Mouse (Mus musculus): ENCODE results near the gene Gpr89. TPM values are rescaled to one million over a fixed set of nuclear protein-coding genes. Genes with fewer than 3 reads are reported as not detected.
A peak's percentile ranks its signal among the peaks of the same experiment; 100 is the strongest.

Gene Gpr89
- total RNA-seq, 1 experiment from 2014 or later = 12.8 TPM

DNA sequence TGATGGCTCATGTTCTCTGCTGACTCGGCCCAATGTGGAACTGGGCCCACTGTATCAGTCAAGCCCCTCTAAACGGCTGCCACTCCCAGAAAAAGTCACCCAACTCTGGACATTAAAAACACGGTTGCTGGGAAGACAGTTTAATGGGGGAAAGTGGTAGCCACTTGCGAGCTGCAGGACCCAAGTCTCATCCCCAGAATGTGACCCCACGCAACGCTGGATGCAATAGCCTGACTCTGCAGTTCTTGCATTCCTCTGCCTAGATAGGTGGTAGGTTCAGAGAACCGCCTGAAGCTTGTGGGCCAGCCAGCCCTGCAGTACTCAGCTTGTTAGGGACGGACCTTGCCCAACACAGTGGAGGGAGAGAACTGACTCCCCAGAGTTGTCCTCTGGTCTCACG is 25.6 kb downstream of the Gpr89 start:
- no peak for ATAC-seq (replicated peaks in 1 of 2; ENCODE audit: insufficient read depth in 1 of 2, low FRiP score in 2 of 2, low TSS enrichment in 1 of 2, low read depth in 1 of 2, poor library complexity in 2 of 2, severe bottlenecking in 2 of 2)

DNA sequence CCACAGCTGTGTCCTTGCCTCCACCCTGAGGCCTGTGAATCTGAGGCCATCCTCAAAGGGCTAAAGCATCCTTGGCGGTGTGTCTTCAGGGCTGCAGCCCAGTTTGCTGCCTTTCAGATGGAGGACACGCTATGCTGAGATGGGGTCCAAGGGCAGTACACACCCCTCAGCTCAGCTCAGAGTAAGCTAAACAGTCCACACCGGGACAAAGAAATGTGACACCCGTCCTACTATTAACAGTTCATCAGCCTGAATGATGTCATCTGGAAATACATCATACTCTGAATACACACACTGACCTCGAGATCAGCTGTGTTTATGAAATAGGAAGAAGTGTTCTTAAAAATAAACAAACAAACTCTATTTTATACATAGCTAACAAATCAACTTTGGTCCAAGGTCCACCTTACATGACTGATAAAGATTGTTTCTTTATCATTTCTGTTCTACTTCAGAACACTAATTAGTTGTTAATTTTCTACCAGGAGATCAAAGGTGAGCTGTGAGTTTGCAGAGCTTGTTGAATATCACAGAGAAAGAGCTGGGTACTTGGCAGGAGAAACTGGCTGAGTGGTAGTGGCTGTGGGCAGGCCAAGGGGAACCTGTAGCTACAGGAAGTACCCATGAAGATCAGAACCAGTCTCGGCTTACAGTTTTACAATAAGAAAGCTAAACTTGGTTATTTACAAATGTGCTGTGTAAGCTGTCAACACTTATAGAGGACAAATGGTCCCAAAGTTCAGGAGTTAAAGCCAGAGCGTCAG is 30.2 kb downstream of the Gpr89 start:
- ATAC-seq (replicated peaks in 1 of 2; ENCODE audit: insufficient read depth in 1 of 2, low FRiP score in 2 of 2, low TSS enrichment in 1 of 2, low read depth in 1 of 2, poor library complexity in 2 of 2, severe bottlenecking in 2 of 2) = no peak

DNA sequence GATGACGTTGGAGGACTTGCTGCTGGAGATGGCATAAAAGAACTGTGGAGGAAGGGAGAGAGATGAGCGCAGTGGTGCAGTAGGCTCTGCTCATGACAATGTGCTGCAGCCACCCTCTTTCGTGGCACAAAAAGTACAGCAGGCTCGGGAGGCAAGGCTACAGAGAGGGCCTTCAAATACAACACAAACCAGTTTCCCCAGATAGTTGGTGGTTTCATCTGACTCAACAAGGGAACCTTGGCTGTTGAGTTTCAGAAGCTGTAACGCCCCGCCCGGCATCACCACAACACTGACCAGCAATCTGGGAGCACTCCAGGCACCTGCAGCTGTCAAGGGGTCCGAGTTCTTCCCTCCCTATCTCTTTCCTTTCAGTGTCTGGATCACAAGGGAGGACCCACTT is 32.6 kb downstream of the Gpr89 start:
- ATAC-seq (replicated peaks in 1 of 2; ENCODE audit: insufficient read depth in 1 of 2, low FRiP score in 2 of 2, low TSS enrichment in 1 of 2, low read depth in 1 of 2, poor library complexity in 2 of 2, severe bottlenecking in 2 of 2) = no peak

DNA sequence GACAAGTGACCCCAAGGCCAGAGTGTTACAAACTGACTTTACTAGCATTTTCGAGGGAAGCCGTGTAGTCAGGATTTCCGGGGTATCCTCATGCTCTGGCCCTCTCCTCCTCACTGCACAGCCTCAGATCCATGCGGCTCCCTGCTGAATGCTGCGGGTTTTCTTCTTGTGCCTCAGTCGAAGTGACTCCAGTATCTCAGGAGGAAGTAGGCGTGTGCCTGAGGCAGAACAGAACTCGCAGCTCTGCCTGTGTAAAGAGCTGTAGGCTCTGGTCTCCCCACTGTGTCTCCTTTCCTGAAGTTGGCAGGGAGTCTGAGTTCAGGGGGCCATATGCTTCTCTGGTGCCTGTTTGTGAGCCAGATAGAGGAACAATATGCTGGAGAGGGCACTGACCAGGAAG is 34.1 kb downstream of the Gpr89 start:
- no peak for ATAC-seq (replicated peaks in 1 of 2; ENCODE audit: insufficient read depth in 1 of 2, low FRiP score in 2 of 2, low TSS enrichment in 1 of 2, low read depth in 1 of 2, poor library complexity in 2 of 2, severe bottlenecking in 2 of 2)

DNA sequence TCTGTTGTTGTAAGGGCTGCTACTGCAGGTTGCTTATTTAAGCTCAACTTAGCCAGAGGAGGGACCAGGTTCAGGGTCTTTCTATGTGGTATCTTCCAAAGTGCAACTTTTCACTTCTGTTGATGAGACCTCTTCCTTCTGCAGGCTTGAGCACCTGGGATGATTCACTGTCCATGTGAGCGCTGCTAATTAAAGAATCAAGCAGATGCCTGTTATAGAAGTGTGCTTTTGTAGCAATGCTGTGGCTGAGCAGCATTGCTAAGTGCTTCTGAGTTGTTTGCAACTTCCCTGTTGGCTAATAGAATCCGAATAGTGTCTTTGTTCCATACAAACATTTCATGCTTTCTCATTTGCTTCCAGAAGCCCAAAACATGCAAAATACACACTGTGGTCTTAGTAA is 34.9 kb downstream of the Gpr89 start:
- no peak for ATAC-seq (replicated peaks in 1 of 2; ENCODE audit: insufficient read depth in 1 of 2, low FRiP score in 2 of 2, low TSS enrichment in 1 of 2, low read depth in 1 of 2, poor library complexity in 2 of 2, severe bottlenecking in 2 of 2)

DNA sequence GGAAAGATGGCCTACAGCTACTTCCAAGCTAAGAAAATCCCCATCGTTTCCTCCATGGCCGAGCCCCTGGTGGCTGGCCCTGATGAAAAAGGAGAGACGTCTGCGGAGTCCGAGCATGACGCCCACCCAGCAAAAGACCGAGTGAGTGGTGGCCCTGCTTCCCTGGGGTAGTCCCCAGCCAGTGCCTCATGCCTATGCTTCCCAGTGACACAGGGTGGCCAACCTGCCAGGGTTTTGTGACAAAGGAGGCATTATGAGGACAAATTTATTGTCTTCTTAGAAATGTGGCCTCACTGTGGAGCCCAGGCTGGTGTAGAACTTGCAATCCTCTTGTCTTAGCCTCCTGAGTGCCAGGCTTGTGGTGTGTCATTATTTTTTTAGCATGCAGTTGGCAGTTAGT is 36.1 kb downstream of the Gpr89 start:
- ATAC-seq (replicated peaks in 1 of 2; ENCODE audit: insufficient read depth in 1 of 2, low FRiP score in 2 of 2, low TSS enrichment in 1 of 2, low read depth in 1 of 2, poor library complexity in 2 of 2, severe bottlenecking in 2 of 2) = no peak

DNA sequence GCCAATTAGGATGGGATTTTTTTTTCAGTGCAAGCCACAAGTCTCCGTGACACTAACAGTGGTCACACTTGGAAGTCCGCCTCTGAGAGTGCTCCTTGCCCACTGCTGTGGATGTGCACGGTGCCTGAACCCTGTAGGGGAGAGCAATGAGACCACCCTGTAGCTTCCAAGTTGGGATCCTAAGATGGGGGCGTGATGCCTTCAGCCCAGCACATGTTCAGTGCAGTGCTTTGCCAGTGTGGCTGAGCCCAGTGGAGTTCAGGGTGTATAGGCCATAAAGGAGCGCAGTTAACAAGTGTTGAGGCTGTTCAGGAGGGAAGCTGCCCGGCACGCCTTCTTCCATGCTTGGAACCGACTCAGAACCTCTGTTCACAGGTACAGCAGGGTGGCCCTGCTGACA is 36.6 kb downstream of the Gpr89 start:
- ATAC-seq (replicated peaks in 1 of 2; ENCODE audit: insufficient read depth in 1 of 2, low FRiP score in 2 of 2, low TSS enrichment in 1 of 2, low read depth in 1 of 2, poor library complexity in 2 of 2, severe bottlenecking in 2 of 2) = no peak

DNA sequence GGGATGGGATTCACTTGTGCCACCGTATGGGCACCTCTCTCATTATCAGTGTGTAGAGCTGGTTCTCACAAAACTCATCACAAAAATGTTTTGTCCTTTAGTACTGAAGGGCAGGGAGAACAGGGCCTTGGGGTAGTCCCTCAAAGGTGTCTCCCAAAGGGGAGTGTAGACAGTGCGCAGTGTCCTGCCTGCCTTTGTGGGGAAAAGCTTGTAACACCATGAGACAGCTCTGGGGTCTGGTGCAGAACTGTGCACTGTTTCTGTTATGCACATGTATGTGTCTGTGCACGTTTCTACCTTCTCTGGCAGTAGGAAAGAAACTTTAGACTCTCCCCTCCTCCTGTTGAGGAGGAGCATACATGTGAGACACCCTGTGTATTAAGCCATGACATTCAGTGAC is 37.3 kb downstream of the Gpr89 start:
- no peak for ATAC-seq (replicated peaks in 1 of 2; ENCODE audit: insufficient read depth in 1 of 2, low FRiP score in 2 of 2, low TSS enrichment in 1 of 2, low read depth in 1 of 2, poor library complexity in 2 of 2, severe bottlenecking in 2 of 2)

DNA sequence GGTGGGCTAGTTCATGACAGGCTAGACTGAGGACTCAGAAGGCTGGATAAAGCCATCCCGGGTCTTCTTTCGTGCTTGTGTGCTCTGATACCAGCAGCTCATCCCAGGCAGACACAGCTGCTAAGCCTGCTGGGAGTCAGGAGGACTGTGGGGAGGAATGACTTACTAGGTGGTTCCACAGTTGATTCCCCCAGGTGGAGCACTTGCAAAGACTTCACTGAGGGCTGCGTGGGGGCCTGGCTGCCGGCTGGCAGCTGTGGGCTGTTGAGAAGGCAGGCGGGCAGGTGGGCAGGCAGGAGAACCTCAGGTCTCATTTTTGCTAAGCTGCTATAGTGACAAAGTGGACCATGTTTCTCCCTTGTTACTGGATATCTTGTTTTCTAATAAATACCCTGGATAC is 44.6 kb downstream of the Gpr89 start:
- ATAC-seq (replicated peaks in 1 of 2; ENCODE audit: insufficient read depth in 1 of 2, low FRiP score in 2 of 2, low TSS enrichment in 1 of 2, low read depth in 1 of 2, poor library complexity in 2 of 2, severe bottlenecking in 2 of 2) = no peak

DNA sequence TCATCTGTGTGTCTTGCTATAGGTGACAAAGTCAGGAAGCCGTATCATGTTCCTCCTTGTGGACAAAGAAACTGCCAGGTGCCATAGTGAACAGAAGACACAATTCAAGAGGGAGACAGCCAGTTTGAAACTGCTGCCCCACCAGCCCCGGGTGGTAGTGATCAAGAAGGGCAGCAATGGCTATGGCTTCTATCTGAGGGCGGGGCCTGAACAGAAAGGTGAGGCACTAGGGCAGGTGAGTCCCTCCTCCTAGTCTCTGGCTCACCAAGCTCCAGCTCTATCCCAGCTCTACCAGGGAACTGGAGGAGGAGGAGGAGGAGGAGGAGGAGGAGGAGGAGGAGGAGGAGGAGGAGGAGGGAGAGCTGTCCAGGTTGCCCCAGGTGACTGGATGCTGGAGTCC is 49.3 kb downstream of the Gpr89 start:
- ATAC-seq (replicated peaks in 1 of 2; ENCODE audit: insufficient read depth in 1 of 2, low FRiP score in 2 of 2, low TSS enrichment in 1 of 2, low read depth in 1 of 2, poor library complexity in 2 of 2, severe bottlenecking in 2 of 2) = no peak

DNA sequence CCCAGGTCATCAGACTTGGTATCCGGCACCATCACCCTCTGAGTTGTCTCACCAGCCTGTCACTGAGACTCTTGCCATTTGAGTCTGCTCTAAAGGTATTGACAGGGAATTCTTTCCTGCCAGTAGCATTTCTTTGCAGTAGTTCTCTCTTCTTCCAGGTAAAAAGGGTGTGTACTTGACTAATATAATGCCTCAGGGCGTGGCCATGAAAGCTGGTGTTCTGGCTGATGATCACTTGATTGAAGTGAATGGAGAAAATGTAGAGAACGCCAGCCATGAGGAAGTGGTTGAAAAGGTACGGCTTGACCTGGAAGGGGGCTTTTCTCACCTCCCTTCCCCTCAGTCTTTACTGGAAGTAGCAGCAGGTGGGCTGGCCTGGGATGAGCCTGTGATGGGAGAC is 50.8 kb downstream of the Gpr89 start:
- ATAC-seq (replicated peaks in 1 of 2; ENCODE audit: insufficient read depth in 1 of 2, low FRiP score in 2 of 2, low TSS enrichment in 1 of 2, low read depth in 1 of 2, poor library complexity in 2 of 2, severe bottlenecking in 2 of 2) = no peak

DNA sequence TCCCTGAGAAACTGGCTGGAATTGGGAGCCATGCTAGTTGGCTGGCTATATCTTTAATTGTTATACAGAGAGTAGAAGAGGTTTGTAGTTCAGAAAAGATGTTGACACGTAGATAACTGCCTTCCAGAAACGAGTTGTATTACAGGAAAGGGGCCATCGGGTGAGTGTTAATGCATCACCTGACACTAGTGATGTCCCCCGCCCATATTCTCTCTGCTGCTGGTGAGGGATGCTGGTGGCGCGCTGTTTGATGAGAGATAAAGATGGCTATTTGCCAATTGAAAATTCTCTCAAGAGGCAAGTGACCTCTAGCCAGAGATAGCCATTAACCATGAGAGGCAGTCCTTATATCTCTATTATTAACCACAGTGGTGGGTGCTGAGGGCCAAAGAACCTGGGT is 52.6 kb downstream of the Gpr89 start:
- ATAC-seq (replicated peaks in 1 of 2; ENCODE audit: insufficient read depth in 1 of 2, low FRiP score in 2 of 2, low TSS enrichment in 1 of 2, low read depth in 1 of 2, poor library complexity in 2 of 2, severe bottlenecking in 2 of 2) = no peak

DNA sequence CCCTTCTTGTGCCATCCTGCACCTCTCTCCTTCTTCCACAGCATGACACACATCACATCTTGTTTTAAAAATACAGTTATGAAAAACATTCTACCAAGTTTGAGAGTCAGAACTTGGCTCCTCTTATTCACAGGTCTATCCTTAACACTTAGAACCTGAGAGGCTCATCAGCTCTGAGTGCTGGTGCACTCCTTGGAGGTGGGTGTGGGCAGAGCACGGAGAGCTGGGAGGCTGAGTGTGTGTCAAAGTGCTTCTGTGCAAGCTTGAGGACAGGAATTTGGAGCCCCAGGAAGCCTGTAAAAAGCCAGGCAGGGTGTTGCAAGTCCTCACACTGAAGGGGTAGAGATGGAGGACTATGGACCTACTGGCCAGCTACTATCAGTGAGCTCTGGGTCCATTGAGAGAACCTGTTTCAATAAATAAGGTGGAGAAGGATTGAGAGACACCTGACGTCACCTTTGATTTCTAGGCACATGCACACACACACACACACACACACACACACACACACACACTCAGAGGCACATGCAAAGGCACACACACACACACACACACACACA is 55.9 kb downstream of the Gpr89 start:
- no peak for ATAC-seq (replicated peaks in 1 of 2; ENCODE audit: insufficient read depth in 1 of 2, low FRiP score in 2 of 2, low TSS enrichment in 1 of 2, low read depth in 1 of 2, poor library complexity in 2 of 2, severe bottlenecking in 2 of 2)

DNA sequence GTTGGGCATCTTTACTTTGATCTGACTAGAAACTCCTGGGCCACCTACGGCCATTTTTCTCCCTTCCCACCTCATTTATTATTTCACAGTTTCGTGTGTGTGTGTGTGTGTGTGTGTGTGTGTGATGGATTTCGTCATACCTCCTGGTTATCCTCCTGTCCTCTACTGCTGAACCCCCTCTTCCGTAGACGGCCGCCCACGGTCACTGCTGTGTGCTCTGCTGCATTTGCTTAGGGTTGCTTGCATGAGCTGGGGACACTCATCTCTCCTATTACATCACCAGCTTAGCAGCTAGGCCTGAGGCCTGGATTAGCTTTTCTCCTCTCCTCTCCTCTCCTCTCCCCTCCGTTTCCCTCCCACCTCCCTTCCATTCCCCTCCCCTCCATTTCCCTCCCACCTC is 56.7 kb downstream of the Gpr89 start:
- ATAC-seq (replicated peaks in 1 of 2; ENCODE audit: insufficient read depth in 1 of 2, low FRiP score in 2 of 2, low TSS enrichment in 1 of 2, low read depth in 1 of 2, poor library complexity in 2 of 2, severe bottlenecking in 2 of 2) = no peak

DNA sequence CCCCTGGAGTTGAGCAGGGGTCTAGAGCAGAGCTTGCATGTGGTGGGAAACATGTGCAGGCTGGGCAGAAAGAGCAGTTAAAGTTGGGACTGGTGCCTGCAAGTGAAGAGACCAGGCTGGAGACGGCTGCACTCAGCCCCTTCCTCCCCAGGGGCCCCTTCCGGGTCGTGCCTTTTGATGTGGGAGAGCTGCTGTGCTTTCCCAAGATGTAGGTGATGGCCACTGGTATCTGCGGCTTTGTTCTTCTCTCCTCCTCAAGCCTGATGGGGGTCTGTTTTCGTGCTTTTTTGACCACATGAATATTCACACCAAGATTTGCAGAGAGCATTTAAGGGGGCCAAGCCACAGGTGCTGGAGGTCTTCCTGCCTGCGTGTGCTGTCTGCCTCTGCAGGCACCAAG is 57.5 kb downstream of the Gpr89 start:
- ATAC-seq (replicated peaks in 1 of 2; ENCODE audit: insufficient read depth in 1 of 2, low FRiP score in 2 of 2, low TSS enrichment in 1 of 2, low read depth in 1 of 2, poor library complexity in 2 of 2, severe bottlenecking in 2 of 2) = peak; percentile 43 to 53; a peak in 3 of 4 replicates

DNA sequence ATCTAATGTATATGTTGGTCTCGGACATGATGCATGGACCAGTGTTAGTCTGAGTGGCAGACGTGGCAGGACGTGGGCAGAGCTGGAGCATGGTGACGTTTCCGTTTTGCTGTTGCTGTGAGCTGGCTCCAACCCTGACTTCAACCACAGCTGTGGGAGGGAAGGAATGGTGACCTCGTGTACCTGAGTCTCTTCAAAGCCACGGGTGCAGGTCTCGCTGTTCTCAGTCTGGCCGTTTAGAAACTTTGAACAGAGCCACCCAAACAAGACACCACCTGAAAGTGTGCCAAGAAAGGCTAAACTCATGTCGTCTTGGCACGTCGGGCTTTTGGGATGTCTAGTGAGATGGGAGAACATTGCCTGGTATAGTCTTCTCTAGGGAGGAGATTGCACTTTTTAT is 58.2 kb downstream of the Gpr89 start:
- ATAC-seq (replicated peaks in 1 of 2; ENCODE audit: insufficient read depth in 1 of 2, low FRiP score in 2 of 2, low TSS enrichment in 1 of 2, low read depth in 1 of 2, poor library complexity in 2 of 2, severe bottlenecking in 2 of 2) = 0 out of 4 replicates have a peak, but pooled peaks of 1 of the 2 experiments have one; percentile 45

DNA sequence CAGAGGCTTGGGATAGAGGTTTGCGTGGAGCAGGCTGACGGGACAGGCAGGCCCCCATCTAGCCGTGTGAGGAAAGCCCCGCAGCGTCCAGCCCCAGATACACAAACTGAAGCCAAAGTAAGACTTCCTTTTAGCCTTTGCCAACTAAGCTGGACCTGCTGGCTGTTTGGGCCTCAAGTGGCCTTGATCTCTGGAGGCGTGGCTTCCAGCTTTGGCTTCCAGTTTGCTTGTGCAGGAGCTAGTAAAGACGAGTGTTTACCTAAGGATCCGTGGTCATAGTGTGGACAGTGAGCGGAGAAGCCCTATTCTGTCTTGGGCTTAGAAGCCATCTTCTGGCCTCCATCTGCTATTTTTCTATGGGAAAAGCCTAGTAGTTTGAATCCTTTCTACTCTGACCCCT is 59.3 kb downstream of the Gpr89 start:
- ATAC-seq (replicated peaks in 1 of 2; ENCODE audit: insufficient read depth in 1 of 2, low FRiP score in 2 of 2, low TSS enrichment in 1 of 2, low read depth in 1 of 2, poor library complexity in 2 of 2, severe bottlenecking in 2 of 2) = no peak

DNA sequence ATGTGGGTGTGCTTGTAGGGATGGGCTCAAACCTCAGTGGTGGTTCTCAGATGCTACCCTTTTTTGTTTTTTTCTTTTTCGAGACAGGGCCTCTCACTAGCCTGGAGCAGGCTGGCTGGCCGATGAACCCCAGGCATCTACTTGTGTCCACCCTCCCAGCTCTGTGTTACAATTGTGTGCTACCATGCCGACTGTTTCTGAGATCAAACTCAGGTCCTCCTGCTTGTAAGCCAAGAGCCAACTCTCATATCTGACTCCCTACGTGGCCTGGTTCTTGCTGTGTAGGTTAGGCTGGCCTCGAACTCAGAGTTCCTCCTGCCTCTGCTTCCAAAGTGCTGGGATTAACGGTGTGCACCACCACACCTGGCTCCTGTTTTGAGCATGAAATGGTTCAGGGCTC is 60.0 kb downstream of the Gpr89 start:
- ATAC-seq (replicated peaks in 1 of 2; ENCODE audit: insufficient read depth in 1 of 2, low FRiP score in 2 of 2, low TSS enrichment in 1 of 2, low read depth in 1 of 2, poor library complexity in 2 of 2, severe bottlenecking in 2 of 2) = no peak

DNA sequence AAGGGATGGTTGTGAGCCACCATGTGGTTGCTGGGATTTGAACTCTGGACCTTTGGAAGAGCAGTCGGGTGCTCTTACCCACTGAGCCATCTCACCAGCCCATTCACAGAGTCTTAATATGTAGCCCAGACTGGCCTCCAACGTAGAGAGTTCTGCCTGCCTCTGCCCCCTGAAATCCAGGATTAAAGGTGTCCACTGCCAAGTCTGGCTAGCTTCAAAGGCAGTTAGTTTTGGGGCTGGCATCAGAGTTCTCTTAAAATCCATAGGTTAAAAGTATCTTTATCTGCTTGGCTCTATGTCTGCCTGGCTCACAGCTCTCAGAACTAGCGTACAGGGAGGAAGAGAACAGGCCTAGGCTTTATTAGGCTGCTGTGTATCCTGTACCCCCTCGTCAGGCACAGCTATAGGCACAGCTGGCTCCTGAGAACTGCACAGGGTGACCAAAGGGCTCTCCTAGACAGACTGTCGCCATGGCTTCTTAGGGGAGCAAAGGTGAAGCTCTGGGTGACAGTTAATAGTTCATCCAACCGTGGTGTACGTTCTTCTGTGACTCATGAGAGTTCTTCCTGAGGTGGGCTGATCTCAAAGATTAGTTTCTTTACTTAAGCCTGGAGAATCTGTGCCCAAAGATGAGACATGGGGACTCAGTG is 66.0 kb downstream of the Gpr89 start:
- ATAC-seq (replicated peaks in 1 of 2; ENCODE audit: insufficient read depth in 1 of 2, low FRiP score in 2 of 2, low TSS enrichment in 1 of 2, low read depth in 1 of 2, poor library complexity in 2 of 2, severe bottlenecking in 2 of 2) = no peak

Data from hematopoietic stem cell, adult 5-6 weeks (primary cell).